Mouse (Mus musculus) megakaryocyte-erythroid progenitor cell, adult 5-6 weeks (primary cell): ENCODE data around the gene Hlx. TPM values are rescaled to one million over a fixed set of nuclear protein-coding genes. Genes with fewer than 3 reads are reported as not detected.
A peak's percentile ranks its signal among the peaks of the same experiment; 100 is the strongest.

ENCODE experiments used
- ATAC-seq: replicated peaks from 2 replicates; pipeline ENCODE4 v1.8.0; 2016; ENCODE audit warnings: mild to moderate bottlenecking, inconsistent platforms; ENCODE audit not compliant: severe bottlenecking, poor library complexity, low FRiP score, low TSS enrichment
- total RNA-seq, 2 experiments: library from RNA; stranded (forward) in 1 of 2; stranded (reverse) in 1 of 2; fragments of 200-1000, 215-1000 nt in 1 of 2; fragments of >200 nt in 1 of 2; fragmentation: Nextera tagmentation in 1 of 2; gene quantifications; 2 replicates each; pipeline ENCODE4 v1.2.3; 2014 to 2017

Hlx gene
- total RNA-seq (2014; fragmentation: Nextera tagmentation), result 0.96 and 1.4 TPM in 2 replicates
- total RNA-seq (2017), result 1.7 TPM in 1 of 2 replicates, not detected in the other

GRCm38 (mm10) chr1:184732556-184733049 is at the start of gene Hlx:
TSS of gene Hlx (minus strand) at chr1:184732619.
- ATAC-seq, result peak; percentile 74

- no peak for ATAC-seq
Measured at GRCm38 (mm10) chr1:184782161-184782513, 49.7 kb upstream of the Hlx start.

- peak; percentile 91 for ATAC-seq
Measured at GRCm38 (mm10) chr1:184781286-184782160, 49.1 kb upstream of the Hlx start.

- no peak for ATAC-seq
Measured at GRCm38 (mm10) chr1:184778157-184778556, 45.7 kb upstream of the Hlx start.

GRCm38 (mm10) chr1:184777061-184777795 is 44.8 kb upstream of the Hlx start:
- ATAC-seq, result no peak

DNA sequence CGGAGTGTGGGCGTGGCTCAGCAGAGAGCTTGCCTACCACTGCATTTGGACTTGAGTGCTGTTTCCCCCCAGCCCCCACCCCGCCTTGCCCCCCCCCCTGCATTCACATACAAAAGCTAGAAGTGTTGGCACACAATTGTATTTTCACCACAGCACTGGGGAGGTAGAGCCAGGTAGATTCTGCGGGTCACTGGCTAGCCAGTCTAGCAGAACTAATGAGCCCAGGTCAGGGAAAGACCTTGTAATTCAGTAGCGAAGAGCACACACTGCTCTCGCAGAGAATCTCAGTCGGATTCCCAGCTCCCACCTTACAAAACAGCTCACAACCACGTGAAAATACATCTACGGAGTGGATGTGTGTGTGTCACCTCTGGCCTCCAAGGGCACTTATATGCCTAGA is 42.9 kb upstream of the Hlx start:
- ATAC-seq, result no peak

- no peak for ATAC-seq
Measured at GRCm38 (mm10) chr1:184771891-184772249, 39.5 kb upstream of the Hlx start.

- ATAC-seq, result peak; percentile 84
Measured at GRCm38 (mm10) chr1:184771202-184771890, 38.9 kb upstream of the Hlx start.

- no peak for ATAC-seq
Measured at GRCm38 (mm10) chr1:184763866-184764265, 31.4 kb upstream of the Hlx start.

DNA sequence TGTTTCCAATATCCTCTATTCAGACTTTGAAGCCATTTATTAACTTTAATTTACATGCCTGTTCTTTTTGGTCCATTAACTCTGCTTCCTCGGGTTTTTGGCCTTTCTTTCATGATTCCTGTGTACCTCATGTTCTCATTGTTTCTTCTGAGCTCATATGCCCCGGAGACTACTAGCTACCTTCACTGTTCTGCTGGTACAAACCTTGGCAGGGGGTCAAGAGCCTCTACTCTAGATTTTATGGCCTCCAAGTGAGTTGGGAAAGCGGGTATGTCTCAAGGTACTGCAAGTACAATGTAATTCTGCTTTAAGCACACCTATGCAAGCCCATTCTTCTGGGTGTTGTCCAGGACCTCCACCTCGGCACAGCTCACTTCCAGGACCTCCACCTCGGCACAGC is 30.5 kb upstream of the Hlx start:
- no peak for ATAC-seq

- ATAC-seq, result no peak
Measured at GRCm38 (mm10) chr1:184761988-184762387, 29.6 kb upstream of the Hlx start.

DNA sequence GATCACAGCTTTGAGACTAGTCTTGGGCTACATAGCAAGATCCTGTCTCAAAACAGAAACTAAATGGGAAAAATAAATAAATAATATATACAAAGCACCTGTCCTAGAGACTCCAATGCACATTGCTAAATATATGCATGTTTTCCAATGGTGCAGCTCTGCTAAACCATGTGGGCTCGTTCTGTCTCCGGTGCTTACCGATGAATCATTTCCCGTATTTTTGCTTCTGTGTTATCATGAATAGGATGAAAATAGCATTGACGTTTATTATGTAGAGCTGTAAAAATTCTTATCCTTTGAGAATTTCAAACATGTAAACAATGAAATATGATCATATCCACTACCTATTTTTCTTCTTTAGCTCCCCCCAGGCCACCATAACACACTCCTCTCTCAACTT is 20.3 kb upstream of the Hlx start:
- no peak for ATAC-seq

DNA sequence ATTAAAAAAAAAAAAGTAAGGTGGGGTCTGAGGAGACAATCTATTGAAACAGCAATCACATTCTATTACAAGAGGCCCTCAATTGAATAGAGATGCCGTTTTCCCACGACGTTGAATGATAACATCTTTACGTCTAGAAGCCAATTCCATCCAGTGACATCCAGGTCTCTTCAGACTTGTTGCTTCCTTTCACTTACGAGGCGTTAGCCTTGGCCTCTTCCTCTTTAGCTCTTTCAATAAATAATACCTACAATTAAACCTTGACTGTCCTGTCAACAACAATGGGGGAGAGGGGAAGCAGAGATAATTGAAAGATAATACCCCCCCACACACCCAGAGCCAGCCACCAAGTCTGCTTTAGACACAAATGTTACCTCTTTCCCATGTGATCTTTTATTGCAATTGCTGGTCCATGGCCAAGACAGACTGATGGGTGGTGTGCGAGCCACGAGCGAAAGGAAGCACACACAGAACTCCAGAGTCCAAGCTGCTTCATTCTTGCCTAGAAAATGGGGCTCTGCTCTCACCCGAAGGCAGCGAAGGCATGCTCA is 17.8 kb upstream of the Hlx start:
- no peak for ATAC-seq

DNA sequence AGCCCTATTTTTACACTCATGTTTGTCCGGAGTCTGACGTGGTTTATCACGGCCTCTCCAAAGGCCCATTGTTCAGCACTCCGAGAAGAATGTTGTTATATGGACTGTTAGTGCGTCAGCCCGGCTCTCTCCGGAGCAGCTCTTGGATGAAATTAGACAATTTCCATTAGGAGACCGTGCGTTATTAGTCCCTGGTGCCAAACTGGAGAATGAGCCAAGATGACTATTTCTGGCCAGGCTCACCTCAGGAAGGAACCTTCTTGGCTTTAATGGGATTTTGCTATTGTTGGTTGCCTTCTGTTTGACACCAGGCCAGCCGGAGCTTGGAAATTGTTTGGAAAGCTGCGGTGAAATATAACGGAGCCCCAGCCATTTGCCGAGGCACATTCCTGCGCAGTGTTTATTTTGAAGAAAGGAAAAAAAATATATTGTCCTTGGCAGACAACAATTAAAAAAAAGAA is 16.3 kb upstream of the Hlx start:
- no peak for ATAC-seq

- ATAC-seq, result peak; percentile 71
Measured at GRCm38 (mm10) chr1:184737876-184738479, 5.6 kb upstream of the Hlx start.

GRCm38 (mm10) chr1:184737228-184737627 is 4.8 kb upstream of the Hlx start:
- ATAC-seq, result no peak

GRCm38 (mm10) chr1:184736260-184736659 is 3.8 kb upstream of the Hlx start:
- no peak for ATAC-seq

- no peak for ATAC-seq
Measured at GRCm38 (mm10) chr1:184734991-184735920, 2.8 kb upstream of the Hlx start.
